Mouse (Mus musculus): ENCODE results near the gene Dcbld1. TPM values are rescaled to one million over a fixed set of nuclear protein-coding genes. Genes with fewer than 3 reads are reported as not detected.

Gene Dcbld1
- polyA plus RNA-seq, 1 experiment = 1.2 TPM

GRCm38 (mm10) chr10:52242015-52242414, 8.6 kb downstream of the Dcbld1 start:
- 96% methylated on average over 5 of the region's 5 CpGs for WGBS
- TF ChIP-seq CTCF (IDR thresholded peaks at IDR 0.05; ENCODE audit: borderline replicate concordance, control insufficient read depth, extremely low read depth, insufficient read depth, low read length, poor library complexity) (no peak), POLR2A (IDR thresholded peaks at IDR 0.05; ENCODE audit: control insufficient read depth, extremely low read depth, insufficient read depth, low read length, poor library complexity) (no peak)
- Histone ChIP-seq H3K36me3 (ENCODE audit: control insufficient read depth, insufficient read depth, low read length) (no peaks in the 10 kb centered on the region), H3K4me3 (ENCODE audit: control insufficient read depth, insufficient read depth, low read length) (no peak overlapping the region), H3K27me3 (ENCODE audit: control insufficient read depth, insufficient read depth, low read length) (no peaks in the 10 kb centered on the region), H3K4me1 (replicated peaks; ENCODE audit: control insufficient read depth, insufficient read depth, low read length) (no peaks in the 10 kb centered on the region), H3K27ac (ENCODE audit: control insufficient read depth, insufficient read depth, low read length) (no peak overlapping the region)
- no peak for DNase-seq

- Histone ChIP-seq H3K27me3 (ENCODE audit: control insufficient read depth, insufficient read depth, low read length) (no peaks in the 10 kb centered on the region), H3K4me3 (ENCODE audit: control insufficient read depth, insufficient read depth, low read length) (no peak overlapping the region), H3K36me3 (ENCODE audit: control insufficient read depth, insufficient read depth, low read length) (no peaks in the 10 kb centered on the region), H3K4me1 (replicated peaks; ENCODE audit: control insufficient read depth, insufficient read depth, low read length) (no peaks in the 10 kb centered on the region), H3K27ac (ENCODE audit: control insufficient read depth, insufficient read depth, low read length) (no peak overlapping the region)
- TF ChIP-seq CTCF (IDR thresholded peaks at IDR 0.05; ENCODE audit: borderline replicate concordance, control insufficient read depth, extremely low read depth, insufficient read depth, low read length, poor library complexity) (no peak), POLR2A (IDR thresholded peaks at IDR 0.05; ENCODE audit: control insufficient read depth, extremely low read depth, insufficient read depth, low read length, poor library complexity) (no peak)
- WGBS = 83% methylated on average over 7 of the region's 7 CpGs
- DNase-seq = no peak
These were observed 9.4 kb downstream of the Dcbld1 start for GRCm38 (mm10) chr10:52242680-52243323.

- H3K4me3 ChIP-seq (ENCODE audit: control insufficient read depth, insufficient read depth, low read length) = no peak overlapping the region
- DNase-seq = no peak
- TF ChIP-seq CTCF (IDR thresholded peaks at IDR 0.05; ENCODE audit: borderline replicate concordance, control insufficient read depth, extremely low read depth, insufficient read depth, low read length, poor library complexity) (no peak), POLR2A (IDR thresholded peaks at IDR 0.05; ENCODE audit: control insufficient read depth, extremely low read depth, insufficient read depth, low read length, poor library complexity) (no peak)
- H3K36me3 ChIP-seq (ENCODE audit: control insufficient read depth, insufficient read depth, low read length) = no peaks in the 10 kb centered on the region
- no peaks in the 10 kb centered on the region for H3K27me3 ChIP-seq (ENCODE audit: control insufficient read depth, insufficient read depth, low read length)
- H3K27ac ChIP-seq (ENCODE audit: control insufficient read depth, insufficient read depth, low read length) = no peak overlapping the region
- H3K4me1 ChIP-seq (replicated peaks; ENCODE audit: control insufficient read depth, insufficient read depth, low read length) = no peaks in the 10 kb centered on the region
- WGBS = 96% methylated on average over 3 of the region's 3 CpGs
These were observed 12.8 kb downstream of the Dcbld1 start for GRCm38 (mm10) chr10:52246207-52246606.

GRCm38 (mm10) chr10:52252240-52252639, 18.8 kb downstream of the Dcbld1 start:
- WGBS = 87% methylated on average over 1 of the region's 1 CpGs
- no peak for DNase-seq
- Histone ChIP-seq H3K4me3 (ENCODE audit: control insufficient read depth, insufficient read depth, low read length) (no peak overlapping the region), H3K27ac (ENCODE audit: control insufficient read depth, insufficient read depth, low read length) (no peak overlapping the region), H3K4me1 (replicated peaks; ENCODE audit: control insufficient read depth, insufficient read depth, low read length) (no peaks in the 10 kb centered on the region), H3K27me3 (ENCODE audit: control insufficient read depth, insufficient read depth, low read length) (no peaks in the 10 kb centered on the region), H3K36me3 (ENCODE audit: control insufficient read depth, insufficient read depth, low read length) (no peaks in the 10 kb centered on the region)
- no peak for TF ChIP-seq POLR2A (IDR thresholded peaks at IDR 0.05; ENCODE audit: control insufficient read depth, extremely low read depth, insufficient read depth, low read length, poor library complexity)
- TF ChIP-seq CTCF (IDR thresholded peaks at IDR 0.05; ENCODE audit: borderline replicate concordance, control insufficient read depth, extremely low read depth, insufficient read depth, low read length, poor library complexity) = no peak

GRCm38 (mm10) chr10:52253426-52253825, 20.0 kb downstream of the Dcbld1 start:
- no peaks in the 10 kb centered on the region for H3K4me1 ChIP-seq (replicated peaks; ENCODE audit: control insufficient read depth, insufficient read depth, low read length)
- no peaks in the 10 kb centered on the region for H3K27me3 ChIP-seq (ENCODE audit: control insufficient read depth, insufficient read depth, low read length)
- H3K36me3 ChIP-seq (ENCODE audit: control insufficient read depth, insufficient read depth, low read length) = no peaks in the 10 kb centered on the region
- TF ChIP-seq CTCF (IDR thresholded peaks at IDR 0.05; ENCODE audit: borderline replicate concordance, control insufficient read depth, extremely low read depth, insufficient read depth, low read length, poor library complexity) = no peak
- no peak for TF ChIP-seq POLR2A (IDR thresholded peaks at IDR 0.05; ENCODE audit: control insufficient read depth, extremely low read depth, insufficient read depth, low read length, poor library complexity)
- H3K4me3 ChIP-seq (ENCODE audit: control insufficient read depth, insufficient read depth, low read length) = no peak overlapping the region
- DNase-seq = no peak
- no peak overlapping the region for H3K27ac ChIP-seq (ENCODE audit: control insufficient read depth, insufficient read depth, low read length)
- WGBS = 89% methylated on average over 11 of the region's 11 CpGs

- Histone ChIP-seq H3K4me3 (ENCODE audit: control insufficient read depth, insufficient read depth, low read length) (no peak overlapping the region), H3K36me3 (ENCODE audit: control insufficient read depth, insufficient read depth, low read length) (no peaks in the 10 kb centered on the region), H3K4me1 (replicated peaks; ENCODE audit: control insufficient read depth, insufficient read depth, low read length) (no peaks in the 10 kb centered on the region), H3K27me3 (ENCODE audit: control insufficient read depth, insufficient read depth, low read length) (no peaks in the 10 kb centered on the region), H3K27ac (ENCODE audit: control insufficient read depth, insufficient read depth, low read length) (no peak overlapping the region)
- TF ChIP-seq CTCF (IDR thresholded peaks at IDR 0.05; ENCODE audit: borderline replicate concordance, control insufficient read depth, extremely low read depth, insufficient read depth, low read length, poor library complexity) (no peak), POLR2A (IDR thresholded peaks at IDR 0.05; ENCODE audit: control insufficient read depth, extremely low read depth, insufficient read depth, low read length, poor library complexity) (no peak)
- 93% methylated on average over 2 of the region's 2 CpGs for WGBS
- DNase-seq = no peak
These were observed 24.3 kb downstream of the Dcbld1 start for GRCm38 (mm10) chr10:52257768-52258167.
